Mouse (Mus musculus): ENCODE measurements around the gene Pigq.

Pigq gene

DNA sequence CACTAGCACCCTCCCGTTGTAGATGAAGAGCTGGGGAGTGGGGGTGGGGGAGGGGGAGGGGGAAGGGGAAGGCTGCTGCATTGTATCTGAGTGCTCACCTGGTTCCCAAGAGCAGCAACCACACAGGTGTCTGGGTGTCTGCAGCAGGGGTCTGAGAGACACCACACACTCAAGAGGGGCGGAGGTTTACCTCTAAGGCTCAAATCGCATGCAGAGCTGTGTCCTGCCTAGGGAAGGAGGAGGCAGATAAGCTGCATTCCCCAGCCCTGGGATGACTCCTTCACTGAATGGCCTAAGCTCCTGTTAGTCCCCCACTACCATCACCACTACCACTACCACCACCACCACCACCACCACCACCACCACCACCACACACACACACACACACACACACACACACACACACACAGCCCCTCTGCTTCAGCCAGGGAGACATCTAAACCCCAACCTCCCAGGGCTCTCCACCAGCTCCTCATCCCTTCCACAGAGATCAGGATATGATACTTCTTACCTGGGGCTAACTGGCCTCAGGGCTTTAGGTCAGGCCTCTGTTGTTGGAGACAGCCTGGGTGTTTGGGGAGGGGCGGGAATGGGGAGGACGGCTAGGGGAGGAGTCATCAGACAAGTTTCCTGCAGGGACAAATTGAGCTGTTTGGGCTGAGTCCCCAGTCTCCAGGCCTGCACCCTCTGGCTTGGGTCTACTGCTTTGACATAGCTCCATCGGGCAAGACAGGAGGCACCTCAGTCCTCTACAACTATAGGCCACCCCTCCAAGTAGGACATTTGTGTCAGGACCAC is at the start of gene Pigq, which contains the start of gene Nhlrc4:
Gene Pigq (minus strand): TSS at position 571 of the 798 bp plus-strand sequence.
Gene Nhlrc4 (minus strand): TSS at position 596 of the 798 bp plus-strand sequence.
- DNase-seq = no peak

DNA sequence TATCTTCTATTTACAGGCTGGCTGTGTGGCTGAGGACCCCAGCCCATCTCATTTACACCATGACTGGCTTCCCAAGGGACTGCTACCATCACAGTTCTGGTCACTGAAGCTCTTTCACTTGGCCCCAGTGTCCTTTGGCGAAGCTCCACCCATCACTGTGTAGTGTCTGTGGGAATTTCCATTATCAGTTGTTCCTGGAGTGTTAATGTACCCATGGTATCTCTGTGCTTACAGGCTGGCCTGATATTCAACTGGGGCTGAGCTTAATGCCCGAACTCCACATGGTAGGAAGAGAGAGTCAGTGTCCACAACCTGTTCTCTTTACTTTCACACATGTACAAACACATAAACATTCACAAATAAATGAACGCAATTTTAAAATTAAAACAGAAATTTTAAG is 48.8 kb upstream of the Pigq start:
- DNase-seq = no peak

DNA sequence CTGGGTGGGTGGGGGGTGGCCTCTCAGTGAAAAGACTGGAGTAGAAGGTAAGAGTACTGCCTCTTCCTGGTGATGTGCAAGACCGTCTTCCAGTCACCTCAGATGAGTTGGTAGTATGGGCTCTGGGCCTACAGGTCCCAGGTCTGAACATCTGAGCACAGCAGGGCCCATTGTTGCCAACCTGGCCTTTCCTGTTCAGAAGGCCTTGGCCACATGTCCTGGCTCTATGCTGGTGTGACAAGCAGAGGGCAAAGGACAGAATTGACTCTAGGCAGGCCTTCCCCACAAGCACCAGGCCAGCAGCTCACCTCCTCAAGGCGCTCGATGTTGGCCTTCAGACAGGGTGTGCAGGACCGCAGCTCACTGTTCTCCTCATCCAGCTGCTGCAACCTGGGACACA is 47.5 kb upstream of the Pigq start:
- DNase-seq = no peak

DNA sequence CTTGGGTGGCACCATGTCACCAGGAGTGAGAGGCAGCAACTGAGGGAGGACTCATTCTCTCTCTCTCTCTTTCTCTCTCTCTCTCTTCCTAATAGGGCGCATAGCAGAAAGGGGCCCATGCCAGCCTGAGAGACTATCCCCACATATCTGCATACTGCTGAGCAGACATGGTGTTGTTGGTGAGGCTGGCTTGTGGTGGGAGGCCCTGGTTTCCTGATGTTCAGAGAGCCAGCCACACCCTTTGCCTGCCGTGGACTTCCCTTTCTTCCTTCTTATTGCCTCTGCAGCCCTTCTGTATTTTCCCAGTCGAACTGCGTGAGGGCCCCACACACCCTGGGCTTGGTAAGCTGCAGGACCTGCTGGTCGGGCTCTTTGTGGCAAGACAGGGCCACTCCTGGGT is 45.6 kb upstream of the Pigq start:
- DNase-seq = no peak

DNA sequence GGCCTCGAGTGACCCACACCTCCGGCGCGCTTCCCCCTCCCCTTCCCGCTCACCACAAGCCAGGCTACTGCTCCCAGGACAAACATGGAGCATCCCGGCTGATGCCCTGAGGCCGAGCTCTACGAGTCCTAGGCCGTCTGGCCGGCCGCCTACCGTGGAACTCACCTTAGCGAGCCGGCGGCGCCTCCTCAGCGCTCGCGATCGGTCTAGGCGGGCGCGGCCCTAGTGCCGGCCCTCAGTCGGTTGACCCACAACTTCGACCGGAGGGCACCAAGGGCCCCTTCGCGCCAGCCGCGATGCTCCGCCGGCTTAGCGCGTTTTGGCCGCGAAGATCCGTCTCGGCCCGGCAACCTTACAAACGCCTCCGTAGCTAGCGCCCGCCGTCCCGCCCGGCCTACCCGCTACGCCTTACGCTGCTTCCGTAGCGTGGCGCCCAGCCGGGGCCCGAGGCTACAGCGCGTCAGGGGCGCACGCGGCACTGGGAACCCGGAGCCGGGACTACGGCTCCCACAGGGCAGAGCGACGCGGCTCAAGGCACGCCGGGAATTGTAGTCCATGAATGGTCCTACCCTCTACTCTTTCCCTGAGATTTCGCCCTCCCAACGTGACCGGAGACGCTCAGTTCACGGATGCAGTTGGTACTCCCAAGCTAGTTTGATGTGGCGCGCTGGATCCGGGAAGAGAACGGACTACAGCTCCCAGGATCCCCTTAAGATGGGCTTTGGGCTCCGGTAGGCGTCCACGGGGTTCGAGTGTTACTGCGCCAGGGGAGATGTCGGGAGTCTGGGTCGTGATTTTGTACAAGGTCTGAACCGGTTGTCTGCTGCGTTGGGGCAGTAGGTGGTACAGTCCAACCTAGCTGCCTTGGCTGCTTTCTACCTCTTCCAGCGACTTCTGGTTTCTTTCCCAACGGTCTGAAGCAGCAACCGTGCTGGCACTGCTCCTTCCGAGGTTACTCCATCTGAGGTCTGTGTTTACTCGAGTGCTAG is 40.9 kb upstream of the Pigq start, which contains the start of gene Capn15:
Gene Capn15 (minus strand): TSS at position 491 of the 989 bp plus-strand sequence.
- DNase-seq = peak; percentile 98

- DNase-seq = no peak
Measured at GRCm38 (mm10) chr17:25984556-25985305, 40.0 kb upstream of the Pigq start.

GRCm38 (mm10) chr17:25984066-25984465 is 39.3 kb upstream of the Pigq start:
- DNase-seq = no peak

DNA sequence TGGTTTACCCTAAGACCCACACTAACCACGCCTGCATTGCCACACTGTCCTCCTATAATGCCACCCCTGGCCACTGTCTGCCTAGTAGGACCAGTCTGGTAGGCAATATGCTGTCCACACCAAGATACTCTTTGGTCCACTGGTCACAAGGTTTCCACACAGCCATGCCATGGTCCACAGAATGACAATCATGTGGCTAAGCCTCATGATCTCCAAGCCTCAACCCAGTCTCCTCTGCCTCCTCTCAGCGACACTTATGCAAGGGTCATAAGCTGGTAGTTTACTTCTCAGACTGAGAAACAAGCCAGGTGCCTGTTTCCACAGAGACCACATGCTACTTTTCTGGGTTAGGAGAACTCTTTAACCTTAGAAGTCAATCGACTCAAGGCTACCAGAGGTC is 38.2 kb upstream of the Pigq start:
- DNase-seq = no peak

- peak; percentile 51 for DNase-seq
Measured at GRCm38 (mm10) chr17:25980854-25981253, 36.1 kb upstream of the Pigq start.

DNA sequence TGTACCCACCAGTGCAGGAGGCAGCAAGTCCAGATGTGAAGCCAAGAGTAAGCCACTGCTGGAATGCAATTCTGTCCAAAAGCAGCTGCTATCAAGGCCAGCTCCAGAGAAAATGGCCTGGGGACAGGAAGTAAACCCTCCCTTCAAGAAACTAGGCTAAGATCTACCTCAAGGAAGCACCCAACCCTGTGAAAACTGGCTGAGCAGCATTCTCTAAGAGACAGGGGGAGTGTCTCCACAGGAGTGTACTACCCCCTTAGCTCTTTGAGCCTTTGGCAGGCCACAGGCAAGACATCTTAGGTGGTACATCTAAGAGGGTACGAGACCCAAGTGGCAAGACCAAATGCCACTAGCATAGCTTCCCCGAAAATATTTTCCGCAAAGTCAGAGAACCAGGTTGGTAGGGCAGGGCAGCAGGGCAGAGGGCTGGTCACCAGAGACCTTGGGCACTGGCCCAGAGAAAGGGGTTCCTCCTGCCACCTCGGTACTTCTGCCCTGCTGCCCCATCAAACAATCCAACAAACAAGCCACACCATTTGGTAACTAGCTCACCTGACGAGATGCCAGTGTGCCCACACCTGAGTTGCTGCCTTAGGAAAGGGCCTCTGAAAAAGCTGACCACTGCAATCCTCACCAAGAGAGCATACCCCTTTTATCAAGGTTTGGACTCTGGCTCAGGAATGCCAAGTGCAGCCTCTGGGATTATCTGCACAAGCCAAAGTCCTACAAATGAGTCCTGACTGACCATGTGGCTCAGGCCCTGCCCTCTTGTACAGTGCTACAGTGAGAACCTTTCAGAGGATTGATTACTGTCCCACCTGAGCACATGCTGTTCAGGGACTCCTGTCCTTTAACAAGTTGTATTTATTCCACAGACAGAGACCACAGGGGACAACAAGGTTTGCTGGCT is 35.3 kb upstream of the Pigq start:
- DNase-seq = no peak

GRCm38 (mm10) chr17:25970954-25971707 is 26.4 kb upstream of the Pigq start:
- DNase-seq = no peak

GRCm38 (mm10) chr17:25970448-25970847 is 25.7 kb upstream of the Pigq start:
- DNase-seq = no peak

DNA sequence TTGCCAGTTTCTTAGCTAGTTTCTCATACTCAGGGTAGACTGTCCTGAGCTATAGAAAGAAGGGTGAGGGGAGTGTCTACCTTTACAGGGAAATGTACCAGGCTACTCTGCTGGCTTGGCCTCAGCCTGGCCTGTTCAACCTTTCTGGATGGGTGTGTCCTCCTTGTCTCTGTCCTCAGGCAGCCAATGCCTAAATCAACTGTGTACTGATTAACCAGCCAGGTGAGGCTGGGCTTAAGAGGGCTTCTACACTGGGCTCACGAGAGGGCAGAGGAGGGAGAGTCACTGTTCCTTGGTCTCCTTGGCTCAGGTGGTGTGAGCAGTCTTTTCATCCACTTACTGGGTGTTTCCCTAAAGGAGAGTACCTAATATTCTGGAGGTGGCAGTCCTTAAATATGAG is 23.4 kb upstream of the Pigq start:
- no peak for DNase-seq

GRCm38 (mm10) chr17:25967652-25968051 is 22.9 kb upstream of the Pigq start:
- DNase-seq = no peak

DNA sequence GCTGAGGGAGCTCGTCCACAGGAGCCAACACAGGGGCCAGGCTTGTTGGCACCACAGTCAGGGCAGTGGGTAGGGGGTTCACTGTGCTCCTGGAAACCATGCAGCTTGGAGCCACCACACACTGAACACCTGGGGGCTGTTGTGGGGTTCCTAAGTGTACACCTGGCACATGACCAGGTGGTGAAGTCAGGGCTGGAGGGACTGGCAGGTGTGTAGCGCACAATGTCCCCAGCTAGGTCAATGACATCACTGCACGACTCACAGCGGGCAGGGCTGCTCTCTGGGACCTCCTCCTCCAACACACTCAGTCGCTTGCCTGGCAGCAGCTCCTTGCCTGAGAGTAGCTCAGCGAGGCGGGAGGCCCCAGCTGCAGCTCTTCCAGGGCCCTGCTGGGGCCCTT is 19.5 kb upstream of the Pigq start:
- no peak for DNase-seq

- no peak for DNase-seq
Measured at GRCm38 (mm10) chr17:25962413-25962905, 17.7 kb upstream of the Pigq start.

- no peak for DNase-seq
Measured at GRCm38 (mm10) chr17:25961566-25961965, 16.8 kb upstream of the Pigq start.

GRCm38 (mm10) chr17:25959630-25960467 is 15.1 kb upstream of the Pigq start:
- DNase-seq = no peak

DNA sequence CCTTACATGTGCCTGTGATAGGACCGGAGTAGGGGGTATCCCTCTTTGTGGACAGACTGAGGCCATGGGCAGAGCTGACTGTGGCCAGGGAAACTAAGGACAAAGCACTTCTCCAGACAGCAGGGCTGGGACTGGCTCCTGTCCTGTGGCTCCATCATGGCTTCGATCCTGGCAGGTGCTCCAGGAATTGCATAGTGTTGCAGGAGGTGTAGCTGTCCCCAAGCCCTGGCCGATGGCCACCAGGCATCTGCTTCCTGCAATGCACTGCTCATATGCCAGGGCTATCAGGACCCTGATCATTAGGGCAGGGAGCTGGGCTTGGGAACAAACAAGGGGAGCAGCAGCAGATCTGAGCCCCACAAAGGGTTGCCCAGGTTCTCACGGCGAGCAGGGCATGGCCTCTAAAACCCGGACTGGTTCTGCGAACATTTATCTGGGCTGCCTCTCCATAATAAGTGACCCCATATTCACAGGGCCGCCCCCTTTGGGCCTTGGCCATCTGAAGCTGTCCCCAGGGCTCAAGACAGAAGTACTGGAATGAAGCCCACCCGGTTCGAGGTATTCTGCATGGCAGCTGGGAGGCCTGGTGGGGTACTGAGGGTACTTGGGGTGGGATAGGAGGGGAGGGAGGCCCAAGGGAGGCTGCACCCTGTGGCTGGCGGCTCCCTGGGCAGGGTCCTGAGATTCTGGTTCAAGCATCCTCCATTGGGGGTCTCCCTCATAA is 14.2 kb upstream of the Pigq start:
- no peak for DNase-seq

Measured in right cerebral cortex, adult 18-20 months (tissue).